Mouse (Mus musculus) testis, adult 2 months (tissue): ENCODE results near the gene Polrmt.

ENCODE experiments used
- CTCF ChIP-seq: fragments of 200-500 bp; IDR thresholded peaks from 2 replicates; pipeline ENCODE4 v1.5.1; 2012; ENCODE audit warnings: low read depth, mild to moderate bottlenecking, inconsistent platforms, low read length, moderate library complexity; ENCODE audit not compliant: control insufficient read depth, insufficient read depth, insufficient replicate concordance
- POLR2A ChIP-seq: fragments of 200-500 bp; IDR thresholded peaks from 2 replicates; pipeline ENCODE4 v1.6.1; 2012; ENCODE audit warnings: low read depth, mild to moderate bottlenecking, inconsistent platforms, low read length, moderate library complexity; ENCODE audit not compliant: control insufficient read depth

DNA sequence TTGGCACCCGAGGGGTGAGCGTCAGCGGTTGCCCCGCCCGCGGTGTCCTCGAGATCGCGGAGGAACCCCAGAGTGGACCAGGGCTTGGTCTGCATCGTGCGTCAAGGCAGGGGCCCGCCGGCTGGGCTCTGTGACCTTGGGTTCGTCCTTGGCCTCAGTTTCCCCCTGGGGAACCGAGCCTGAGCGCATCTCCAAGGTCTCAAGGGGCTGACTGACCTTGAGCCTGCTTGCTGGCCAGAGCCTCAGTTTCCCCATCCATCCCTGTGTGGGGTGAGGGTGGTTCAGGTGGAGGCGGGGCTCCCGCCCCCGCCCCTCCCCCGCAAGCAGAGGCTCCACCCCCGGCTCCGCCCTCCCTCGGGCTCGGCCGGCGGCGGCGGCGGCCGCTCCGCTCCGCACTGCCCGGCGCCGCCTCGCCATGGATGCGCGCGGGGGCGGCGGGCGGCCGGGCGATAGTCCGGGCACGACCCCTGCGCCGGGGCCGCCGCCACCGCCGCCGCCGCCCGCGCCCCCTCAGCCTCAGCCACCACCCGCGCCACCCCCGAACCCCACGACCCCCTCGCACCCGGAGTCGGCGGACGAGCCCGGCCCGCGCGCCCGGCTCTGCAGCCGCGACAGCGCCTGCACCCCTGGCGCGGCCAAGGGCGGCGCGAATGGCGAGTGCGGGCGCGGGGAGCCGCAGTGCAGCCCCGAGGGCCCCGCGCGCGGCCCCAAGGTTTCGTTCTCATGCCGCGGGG is 30.0 kb downstream of the Polrmt start, which contains the start of gene Hcn2:
- TF ChIP-seq CTCF (no peak), POLR2A (no peak)
